Mouse (Mus musculus): ENCODE measurements around the gene Zdhhc17. TPM values are rescaled to one million over a fixed set of nuclear protein-coding genes. Genes with fewer than 3 reads are reported as not detected.

Gene Zdhhc17
- 20.8 TPM for polyA plus RNA-seq (2017; shearing (Covaris generic))

DNA sequence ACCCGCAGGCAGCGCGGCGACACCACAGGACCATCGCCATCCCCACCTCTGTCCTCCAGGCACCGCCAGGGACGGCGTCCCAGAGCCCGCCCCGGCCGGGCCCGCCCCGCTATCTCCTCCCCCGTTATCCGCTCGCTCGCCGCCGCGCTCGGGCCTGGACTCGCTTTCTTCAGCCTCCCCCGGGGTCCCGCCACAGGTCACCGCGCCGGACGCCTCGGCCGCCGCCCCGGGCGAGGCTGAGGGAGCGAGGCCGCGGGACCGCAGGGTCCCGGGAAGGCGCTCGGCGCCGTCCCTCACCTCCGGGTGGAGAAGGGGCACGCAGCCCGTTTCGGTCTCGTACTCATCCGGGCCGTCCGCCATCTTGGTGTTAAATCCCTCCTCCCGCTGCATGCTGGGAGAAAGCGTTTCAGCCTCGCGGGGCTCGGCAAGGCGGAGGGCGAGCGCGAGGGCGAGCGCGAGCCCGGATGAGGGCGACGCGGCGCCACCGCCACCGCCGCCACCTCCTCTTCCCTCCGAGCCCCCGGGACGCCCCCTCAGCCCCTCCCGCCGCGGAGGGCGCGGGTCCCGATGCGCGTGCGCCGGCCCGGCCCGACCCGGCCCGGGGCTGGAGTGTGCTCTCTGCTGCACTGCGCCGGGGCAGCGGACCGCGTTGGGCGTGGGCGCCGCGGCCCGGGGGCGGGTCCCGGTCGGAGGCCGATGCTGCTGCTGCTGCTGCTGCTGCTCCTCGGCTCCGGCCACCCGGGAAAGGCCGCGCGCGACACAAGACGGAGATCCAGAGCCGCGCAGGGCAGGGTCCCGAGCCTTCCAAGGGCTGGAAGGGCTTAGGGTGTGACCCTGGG lies at the start of gene Zdhhc17:
Gene Zdhhc17, minus strand, starts transcription at position 500 of the 839 bp plus-strand sequence.

DNA sequence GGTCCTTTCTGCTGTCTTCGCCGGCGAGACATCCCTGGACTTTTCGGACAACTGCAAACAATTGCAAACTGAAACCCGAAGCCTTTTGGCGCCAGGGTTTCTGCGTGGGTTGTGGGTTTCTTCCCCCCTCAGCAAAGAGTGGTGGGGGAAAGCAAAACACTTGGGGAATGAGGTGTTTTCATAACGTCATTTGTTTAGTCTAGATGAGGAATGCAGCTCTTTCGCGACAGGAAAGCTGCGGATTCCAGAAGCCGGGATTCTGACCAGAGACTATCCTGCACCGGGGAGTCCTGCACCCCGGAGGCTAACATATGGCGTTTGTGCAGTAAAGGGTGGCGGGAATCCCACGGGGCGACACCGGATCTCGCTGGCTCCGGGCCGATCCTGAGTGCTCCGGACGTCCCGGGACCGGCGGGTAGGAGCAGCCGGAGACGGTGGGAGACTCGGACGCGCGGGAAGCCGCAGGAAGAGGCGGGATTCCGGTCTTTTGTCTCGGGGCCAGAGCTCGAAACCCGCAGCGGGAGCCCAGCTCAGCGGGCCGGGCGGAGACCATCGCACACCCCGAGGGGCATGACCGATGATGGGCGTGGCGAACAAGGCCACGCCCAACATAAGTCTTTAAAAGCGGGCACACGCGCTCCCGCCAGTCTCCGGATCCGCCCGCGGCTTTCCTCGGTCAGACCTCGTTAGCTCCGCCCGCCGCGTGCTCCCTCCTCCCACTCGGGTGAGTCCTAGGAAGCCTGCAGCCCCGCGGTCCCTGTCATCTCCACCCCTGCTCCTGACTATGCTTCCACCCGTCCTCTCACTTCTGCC lies 90.2 kb downstream of the Zdhhc17 start, which contains the start of gene Csrp2:
Gene Csrp2, plus strand, starts transcription at position 259 of the 813 bp plus-strand sequence.

Other genes with a start within 250 kb of the Zdhhc17 start
- gene Csrp2, start 90.4 kb downstream of the Zdhhc17 start, polyA plus RNA-seq (2017; shearing (Covaris generic)), result 1.1 TPM
- 51.6 TPM for gene Osbpl8, start 154.6 kb upstream of the Zdhhc17 start, polyA plus RNA-seq (2017; shearing (Covaris generic))